Mouse (Mus musculus): ENCODE measurements around the gene Rab34.

The Rab34 gene

DNA sequence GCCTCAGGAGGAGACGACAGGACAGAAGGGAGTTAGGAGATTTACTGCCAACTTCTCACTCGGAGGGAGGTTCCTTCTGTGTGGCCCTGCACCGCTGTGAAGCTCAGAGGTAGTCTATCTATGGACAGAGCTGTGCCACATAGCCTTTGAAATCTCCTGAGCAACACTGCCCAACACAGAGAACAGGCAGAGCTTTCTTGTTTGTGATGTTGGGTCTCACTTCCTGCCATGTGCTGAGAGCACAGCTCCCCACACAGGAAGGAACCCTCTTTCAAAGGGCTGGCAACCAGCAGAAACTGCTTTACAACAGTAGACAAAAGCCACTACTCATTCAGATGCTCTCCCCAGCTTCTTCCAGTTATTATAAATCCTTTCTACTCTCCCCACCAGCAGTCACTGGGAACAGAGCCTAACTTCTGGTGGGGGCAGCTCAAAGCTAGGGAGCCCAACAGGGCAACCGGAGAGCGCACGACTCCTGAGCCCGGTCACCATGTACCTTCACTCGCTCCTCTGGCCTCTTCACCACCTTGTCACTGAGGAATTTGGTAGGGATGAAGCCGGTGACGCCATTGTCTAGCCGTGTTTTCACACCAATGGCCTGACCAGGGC, 27.6 kb downstream of the Rab34 start:
- DNase-seq (ENCODE audit: low spot score): peak; percentile 57

DNA sequence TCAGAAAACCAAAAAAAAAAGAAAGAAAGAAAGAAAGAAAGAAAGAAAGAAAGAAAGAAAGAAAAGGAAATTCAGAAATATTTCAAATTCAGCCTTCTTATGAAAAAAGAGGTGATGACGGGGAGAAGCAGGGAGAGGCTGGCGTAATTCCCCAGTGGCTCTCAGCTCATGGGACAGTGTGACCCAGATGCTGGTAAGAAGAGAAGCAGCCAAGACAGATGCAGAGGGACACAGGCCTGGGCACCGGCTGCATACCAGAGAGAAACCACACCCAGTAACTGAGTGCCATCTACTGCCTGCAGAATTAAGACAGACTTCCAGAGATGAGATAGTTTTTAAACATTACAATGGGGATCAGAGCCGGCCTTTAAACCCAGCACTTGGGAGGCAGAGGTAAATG, 35.4 kb downstream of the Rab34 start:
- DNase-seq (ENCODE audit: low spot score): no peak

DNA sequence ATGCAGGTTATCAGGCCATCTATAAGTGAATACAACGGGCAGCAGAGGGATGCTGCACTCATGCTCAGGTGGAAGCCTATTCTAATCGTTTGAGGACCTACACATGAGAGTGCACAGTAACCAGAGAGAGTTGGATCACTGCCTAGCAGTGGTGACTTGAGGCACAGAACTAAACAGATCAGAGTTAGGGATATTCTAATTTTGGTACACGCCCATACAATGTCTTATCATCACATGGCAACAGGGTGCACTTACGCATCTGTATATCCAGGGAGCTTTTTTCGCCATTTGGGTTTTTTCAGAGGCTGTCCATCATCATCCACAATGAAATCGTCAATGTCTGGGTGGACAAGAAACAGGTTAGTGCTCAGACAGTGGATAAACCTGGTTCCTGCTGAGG, 43.3 kb downstream of the Rab34 start:
- DNase-seq (ENCODE audit: low spot score): no peak

DNA sequence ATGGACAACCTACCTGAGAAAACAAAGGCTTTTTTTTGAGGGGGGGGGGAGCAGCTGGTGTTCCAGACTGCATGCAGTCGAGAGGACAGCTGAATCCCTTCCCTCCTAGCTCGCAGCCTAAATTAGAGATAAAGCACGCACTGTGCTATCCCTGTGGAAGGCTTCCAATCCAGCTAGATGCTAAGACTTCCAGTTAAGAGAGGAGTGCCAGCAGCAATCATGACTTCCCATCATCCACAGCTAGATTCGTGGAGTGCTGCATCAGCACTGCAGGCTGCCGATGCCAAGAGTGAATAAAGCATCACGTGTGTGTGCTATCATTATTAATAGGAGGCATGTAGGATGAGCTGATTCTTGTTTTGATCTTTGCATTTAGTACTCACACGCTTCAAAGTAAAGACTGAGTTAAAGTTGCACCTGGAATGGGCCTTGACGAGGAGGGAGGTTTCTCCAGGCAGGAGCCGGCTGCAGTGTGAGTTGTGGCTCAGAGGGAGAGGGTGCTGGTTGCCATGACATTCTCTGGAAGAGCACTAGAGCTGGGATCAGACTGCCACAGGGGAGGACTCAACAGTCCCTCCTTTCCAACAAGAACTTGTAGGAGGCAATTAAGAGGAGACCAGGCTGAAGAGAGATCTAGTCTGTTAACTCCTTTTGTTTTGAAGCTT, 52.1 kb downstream of the Rab34 start:
- no peak for DNase-seq (ENCODE audit: low spot score)

Data from T-cell, adult 2 months (primary cell).